Mouse (Mus musculus): ENCODE measurements around the gene Apba1. TPM values are rescaled to one million over a fixed set of nuclear protein-coding genes. Genes with fewer than 3 reads are reported as not detected.

The Apba1 gene
- total and polyA plus RNA-seq, 2 experiments = 0.16 to 0.18 TPM

- Histone ChIP-seq H3K27ac (replicated peaks; ENCODE audit: insufficient read depth, low read depth, low read length) (no peak overlapping the region), H3K4me1 (ENCODE audit: control insufficient read depth, insufficient read depth, low read length) (peaks cover 3% of the 10 kb centered on the region), H3K27me3 (ENCODE audit: control insufficient read depth, insufficient read depth, low read length) (no peaks in the 10 kb centered on the region), H3K4me3 (ENCODE audit: insufficient read depth, low read depth, low read length) (no peak overlapping the region), H3K9ac (ENCODE audit: low read depth, low read length) (no peak overlapping the region), H3K79me2 (ENCODE audit: control insufficient read depth, insufficient read depth, low read length) (no peaks in the 10 kb centered on the region), H3K36me3 (ENCODE audit: control insufficient read depth, insufficient read depth, low read length) (no peaks in the 10 kb centered on the region)
- WGBS = 49% methylated on average over 3 of the region's 3 CpGs
- no peak for TF ChIP-seq CTCF (IDR thresholded peaks at IDR 0.05; ENCODE audit: low read depth, low read length)
- TF ChIP-seq POLR2A (IDR thresholded peaks at IDR 0.05; ENCODE audit: extremely low read depth, insufficient read depth, low read length) = no peak
- DNase-seq (ENCODE audit: extremely low read depth, low read depth, low spot score) = no peak
Observed at GRCm38 (mm10) chr19:23822497-23822896, 63.8 kb downstream of the Apba1 start.

- no peaks in the 10 kb centered on the region for H3K27me3 ChIP-seq (ENCODE audit: control insufficient read depth, insufficient read depth, low read length)
- H3K4me1 ChIP-seq (ENCODE audit: control insufficient read depth, insufficient read depth, low read length) = peaks cover 3% of the 10 kb centered on the region
- no peaks in the 10 kb centered on the region for H3K36me3 ChIP-seq (ENCODE audit: control insufficient read depth, insufficient read depth, low read length)
- H3K27ac ChIP-seq (replicated peaks; ENCODE audit: insufficient read depth, low read depth, low read length) = no peak overlapping the region
- DNase-seq (ENCODE audit: extremely low read depth, low read depth, low spot score) = no peak
- 75% methylated on average over 4 of the region's 4 CpGs for WGBS
- no peak overlapping the region for H3K9ac ChIP-seq (ENCODE audit: low read depth, low read length)
- TF ChIP-seq POLR2A (IDR thresholded peaks at IDR 0.05; ENCODE audit: extremely low read depth, insufficient read depth, low read length) = no peak
- TF ChIP-seq CTCF (IDR thresholded peaks at IDR 0.05; ENCODE audit: low read depth, low read length) = no peak
- H3K4me3 ChIP-seq (ENCODE audit: insufficient read depth, low read depth, low read length) = no peak overlapping the region
- no peaks in the 10 kb centered on the region for H3K79me2 ChIP-seq (ENCODE audit: control insufficient read depth, insufficient read depth, low read length)
Observed at GRCm38 (mm10) chr19:23823533-23823932, 64.8 kb downstream of the Apba1 start.

GRCm38 (mm10) chr19:23826251-23826650, 67.6 kb downstream of the Apba1 start:
- H3K9ac ChIP-seq (ENCODE audit: low read depth, low read length) = no peak overlapping the region
- no peaks in the 10 kb centered on the region for H3K4me1 ChIP-seq (ENCODE audit: control insufficient read depth, insufficient read depth, low read length)
- H3K27me3 ChIP-seq (ENCODE audit: control insufficient read depth, insufficient read depth, low read length) = no peaks in the 10 kb centered on the region
- 87% methylated on average over 8 of the region's 8 CpGs for WGBS
- no peak overlapping the region for H3K4me3 ChIP-seq (ENCODE audit: insufficient read depth, low read depth, low read length)
- H3K79me2 ChIP-seq (ENCODE audit: control insufficient read depth, insufficient read depth, low read length) = no peaks in the 10 kb centered on the region
- H3K36me3 ChIP-seq (ENCODE audit: control insufficient read depth, insufficient read depth, low read length) = no peaks in the 10 kb centered on the region
- no peak overlapping the region for H3K27ac ChIP-seq (replicated peaks; ENCODE audit: insufficient read depth, low read depth, low read length)
- no peak for TF ChIP-seq CTCF (IDR thresholded peaks at IDR 0.05; ENCODE audit: low read depth, low read length)
- no peak for DNase-seq (ENCODE audit: extremely low read depth, low read depth, low spot score)

GRCm38 (mm10) chr19:23830761-23831160, 72.1 kb downstream of the Apba1 start:
- H3K79me2 ChIP-seq (ENCODE audit: control insufficient read depth, insufficient read depth, low read length) = no peaks in the 10 kb centered on the region
- H3K27ac ChIP-seq (replicated peaks; ENCODE audit: insufficient read depth, low read depth, low read length) = no peak overlapping the region
- H3K27me3 ChIP-seq (ENCODE audit: control insufficient read depth, insufficient read depth, low read length) = no peaks in the 10 kb centered on the region
- H3K4me3 ChIP-seq (ENCODE audit: insufficient read depth, low read depth, low read length) = no peak overlapping the region
- H3K36me3 ChIP-seq (ENCODE audit: control insufficient read depth, insufficient read depth, low read length) = no peaks in the 10 kb centered on the region
- H3K4me1 ChIP-seq (ENCODE audit: control insufficient read depth, insufficient read depth, low read length) = no peaks in the 10 kb centered on the region
- TF ChIP-seq CTCF (IDR thresholded peaks at IDR 0.05; ENCODE audit: low read depth, low read length) (no peak), POLR2A (IDR thresholded peaks at IDR 0.05; ENCODE audit: extremely low read depth, insufficient read depth, low read length) (no peak)
- 73% methylated on average over 7 of the region's 7 CpGs for WGBS
- DNase-seq (ENCODE audit: extremely low read depth, low read depth, low spot score) = no peak
- H3K9ac ChIP-seq (ENCODE audit: low read depth, low read length) = no peak overlapping the region

- no peak overlapping the region for H3K9ac ChIP-seq (ENCODE audit: low read depth, low read length)
- no peaks in the 10 kb centered on the region for H3K36me3 ChIP-seq (ENCODE audit: control insufficient read depth, insufficient read depth, low read length)
- H3K4me3 ChIP-seq (ENCODE audit: insufficient read depth, low read depth, low read length) = no peak overlapping the region
- no peaks in the 10 kb centered on the region for H3K27me3 ChIP-seq (ENCODE audit: control insufficient read depth, insufficient read depth, low read length)
- H3K27ac ChIP-seq (replicated peaks; ENCODE audit: insufficient read depth, low read depth, low read length) = no peak overlapping the region
- 78% methylated on average over 14 of the region's 14 CpGs for WGBS
- no peak for DNase-seq (ENCODE audit: extremely low read depth, low read depth, low spot score)
- TF ChIP-seq CTCF (IDR thresholded peaks at IDR 0.05; ENCODE audit: low read depth, low read length) = no peak
- TF ChIP-seq POLR2A (IDR thresholded peaks at IDR 0.05; ENCODE audit: extremely low read depth, insufficient read depth, low read length) = no peak
- no peaks in the 10 kb centered on the region for H3K4me1 ChIP-seq (ENCODE audit: control insufficient read depth, insufficient read depth, low read length)
- no peaks in the 10 kb centered on the region for H3K79me2 ChIP-seq (ENCODE audit: control insufficient read depth, insufficient read depth, low read length)
Observed at GRCm38 (mm10) chr19:23833685-23834682, 75.3 kb downstream of the Apba1 start.

GRCm38 (mm10) chr19:23834721-23835120, 76.0 kb downstream of the Apba1 start:
- Histone ChIP-seq H3K4me1 (ENCODE audit: control insufficient read depth, insufficient read depth, low read length) (no peaks in the 10 kb centered on the region), H3K36me3 (ENCODE audit: control insufficient read depth, insufficient read depth, low read length) (no peaks in the 10 kb centered on the region), H3K27me3 (ENCODE audit: control insufficient read depth, insufficient read depth, low read length) (no peaks in the 10 kb centered on the region), H3K79me2 (ENCODE audit: control insufficient read depth, insufficient read depth, low read length) (no peaks in the 10 kb centered on the region), H3K9ac (ENCODE audit: low read depth, low read length) (no peak overlapping the region), H3K27ac (replicated peaks; ENCODE audit: insufficient read depth, low read depth, low read length) (no peak overlapping the region), H3K4me3 (ENCODE audit: insufficient read depth, low read depth, low read length) (no peak overlapping the region)
- no peak for DNase-seq (ENCODE audit: extremely low read depth, low read depth, low spot score)
- WGBS = 79% methylated on average over 3 of the region's 3 CpGs
- no peak for TF ChIP-seq POLR2A (IDR thresholded peaks at IDR 0.05; ENCODE audit: extremely low read depth, insufficient read depth, low read length)

Measured in liver, adult 2 months (tissue).